Mouse (Mus musculus): Measurements from ENCODE around the gene Bcar3.

Gene Bcar3

DNA sequence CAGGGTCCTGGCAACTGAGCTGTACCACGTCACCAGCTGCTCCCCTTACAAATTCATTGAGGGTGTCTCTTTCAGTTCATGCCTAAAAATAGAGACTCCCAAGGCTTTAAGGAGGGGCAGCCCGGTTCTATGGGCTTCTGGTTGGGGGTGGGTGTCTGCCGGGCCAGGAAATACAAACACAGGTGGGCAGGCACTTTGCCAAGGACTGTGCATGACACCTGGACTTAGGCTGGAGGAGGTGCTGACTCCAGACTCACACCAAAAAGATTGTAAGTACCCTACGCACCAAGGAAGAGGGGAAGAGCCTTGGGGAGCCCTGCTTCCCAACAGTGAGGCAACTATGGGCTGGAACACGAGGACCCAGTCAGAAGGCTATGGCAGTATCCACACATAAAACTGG lies 44.1 kb downstream of the Bcar3 start:
- DNase-seq (ENCODE audit: low spot score), result no peak

DNA sequence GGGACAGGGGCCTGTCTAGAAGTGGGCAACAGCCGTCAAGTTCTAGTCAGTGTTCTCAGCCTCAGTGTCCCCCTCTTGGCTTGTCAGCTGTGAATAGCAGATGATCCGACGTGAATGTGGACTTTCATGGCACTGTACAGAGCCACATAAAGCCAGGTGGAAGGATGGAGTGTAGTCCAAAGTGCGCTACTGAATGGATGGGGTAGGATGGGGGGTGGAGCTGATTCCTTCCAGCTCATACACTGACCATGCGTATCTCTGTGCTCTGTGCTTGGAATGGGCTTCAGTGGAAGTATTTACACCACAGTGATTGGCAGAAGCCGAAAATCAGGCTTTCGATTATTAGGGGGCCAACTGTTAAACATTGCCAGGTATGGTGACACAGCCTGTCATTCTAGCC lies 45.0 kb downstream of the Bcar3 start:
- DNase-seq (ENCODE audit: low spot score), result no peak

DNA sequence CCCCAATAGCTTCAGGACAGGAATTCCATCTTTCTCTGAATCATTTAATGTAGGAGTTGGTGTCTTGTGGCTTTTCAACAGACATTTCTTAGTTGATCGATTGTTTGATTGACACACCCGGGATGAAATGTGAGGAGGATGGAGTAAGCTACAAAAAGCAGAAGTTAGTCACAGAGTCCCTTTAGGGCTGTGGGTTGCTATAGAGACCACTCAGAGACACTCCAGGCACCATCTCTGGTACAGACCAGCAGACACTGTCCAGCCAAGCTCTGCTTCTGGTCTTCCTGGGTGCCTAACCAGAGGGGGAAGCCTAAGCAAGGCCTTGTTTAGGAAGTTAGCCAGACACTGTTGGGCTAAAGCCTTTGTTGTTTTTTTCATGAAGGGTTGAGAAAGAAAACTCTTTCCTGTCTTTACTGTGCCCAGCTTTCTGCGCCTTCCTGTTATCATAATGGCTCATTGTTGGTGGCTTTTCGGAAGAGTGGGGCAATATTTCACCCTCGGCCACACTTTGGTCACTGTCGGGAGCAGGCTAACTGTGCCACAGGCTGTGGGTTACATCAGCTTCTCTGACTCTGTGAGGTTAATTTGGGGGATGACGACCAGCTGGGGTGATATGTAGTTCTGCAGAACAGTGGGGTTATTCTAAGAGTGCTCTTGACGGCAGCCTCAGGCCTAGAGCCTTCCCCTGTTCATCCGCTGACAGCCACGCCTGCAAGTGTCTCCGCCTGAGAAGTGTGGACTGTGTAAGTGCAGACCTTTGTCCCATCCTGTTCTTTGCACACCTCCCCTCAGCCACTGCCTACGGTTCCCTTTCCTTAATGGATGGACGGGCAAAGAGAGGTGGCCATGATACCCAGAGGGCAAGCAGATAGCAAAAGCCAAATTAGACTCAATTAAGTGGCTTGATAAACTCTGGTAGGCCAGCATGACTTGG lies 46.5 kb downstream of the Bcar3 start:
- DNase-seq (ENCODE audit: low spot score), result no peak

DNA sequence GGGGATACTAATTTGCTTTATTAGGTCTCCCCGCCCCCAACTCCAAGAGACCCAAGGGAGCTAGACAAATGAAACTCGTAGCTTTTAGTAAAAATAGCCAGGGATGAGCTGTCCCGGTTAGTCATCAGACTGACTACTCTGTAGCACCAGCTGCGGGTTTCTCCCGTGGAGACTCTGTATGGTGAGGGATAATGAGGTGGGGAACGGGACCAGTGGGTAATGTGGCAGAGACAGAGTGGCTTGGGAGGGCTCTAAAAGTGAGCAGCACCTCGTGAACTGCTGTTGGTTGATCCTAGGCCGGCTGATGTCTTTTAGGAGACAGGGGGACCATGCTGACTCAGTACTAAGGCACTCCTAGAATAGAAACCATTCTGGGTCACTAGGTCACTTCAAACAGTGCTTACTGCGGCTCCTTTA lies 49.5 kb downstream of the Bcar3 start:
- no peak for DNase-seq (ENCODE audit: low spot score)

DNA sequence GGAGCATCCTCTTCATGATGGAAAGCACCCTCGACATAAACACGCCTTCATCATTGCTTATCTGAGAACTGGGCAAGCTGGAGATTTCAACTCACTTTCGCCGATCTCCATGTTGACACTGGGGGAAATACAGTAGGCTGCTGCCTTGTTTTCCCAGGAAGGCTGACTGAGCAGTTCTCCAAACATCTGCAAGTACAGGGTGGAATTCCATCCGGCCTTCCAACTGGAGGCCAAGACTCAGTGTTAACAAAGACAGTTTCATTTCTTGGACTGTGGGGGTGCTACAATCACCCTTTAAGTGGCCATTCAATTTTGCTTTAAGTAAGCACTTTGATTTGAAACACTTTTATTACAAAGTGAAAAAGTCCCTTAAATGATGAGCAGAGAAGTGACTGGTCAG lies 50.4 kb downstream of the Bcar3 start:
- no peak for DNase-seq (ENCODE audit: low spot score)

DNA sequence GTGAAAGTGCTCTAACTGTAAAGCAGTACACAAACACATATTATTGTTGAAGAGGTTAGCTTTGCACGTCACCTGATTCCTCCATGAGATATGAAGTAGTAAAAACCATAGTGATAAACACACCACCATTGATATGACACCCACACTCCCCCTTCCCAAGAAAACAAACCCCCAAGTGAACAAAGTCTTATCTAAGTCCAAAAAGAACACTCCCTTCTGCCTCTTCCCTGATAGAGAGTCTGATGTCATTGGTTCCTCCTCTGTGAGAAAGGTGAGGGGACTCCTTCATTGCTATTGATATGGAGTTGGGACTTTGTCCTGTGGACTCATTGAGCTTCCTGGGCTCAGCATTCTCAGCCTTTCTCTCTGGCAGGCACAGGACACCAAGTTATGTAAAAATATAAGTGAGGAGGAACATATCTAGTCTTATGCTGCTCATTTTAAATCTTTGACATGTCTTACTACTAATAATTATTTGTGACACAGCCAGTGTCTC lies 52.1 kb downstream of the Bcar3 start:
- no peak for DNase-seq (ENCODE audit: low spot score)

DNA sequence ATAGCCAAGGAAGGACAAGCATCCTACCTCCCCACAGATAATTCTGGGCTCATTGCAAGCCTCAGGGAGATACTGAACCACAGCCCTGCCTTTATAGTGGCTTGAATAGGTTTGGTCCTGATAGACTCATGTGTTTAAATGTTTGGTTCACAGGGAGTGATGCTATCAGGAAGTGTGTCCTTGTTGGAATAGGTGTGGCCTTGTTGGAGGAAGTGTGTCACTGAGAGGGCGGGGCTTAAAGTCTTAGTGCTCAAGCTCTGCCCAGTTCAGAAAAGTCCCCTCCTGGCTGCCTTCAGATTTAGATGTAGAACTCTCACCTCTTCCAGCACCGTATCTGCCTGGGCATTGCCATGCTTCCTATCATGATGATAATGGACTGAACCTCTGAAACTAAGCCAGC lies 52.7 kb downstream of the Bcar3 start:
- DNase-seq (ENCODE audit: low spot score), result no peak

DNA sequence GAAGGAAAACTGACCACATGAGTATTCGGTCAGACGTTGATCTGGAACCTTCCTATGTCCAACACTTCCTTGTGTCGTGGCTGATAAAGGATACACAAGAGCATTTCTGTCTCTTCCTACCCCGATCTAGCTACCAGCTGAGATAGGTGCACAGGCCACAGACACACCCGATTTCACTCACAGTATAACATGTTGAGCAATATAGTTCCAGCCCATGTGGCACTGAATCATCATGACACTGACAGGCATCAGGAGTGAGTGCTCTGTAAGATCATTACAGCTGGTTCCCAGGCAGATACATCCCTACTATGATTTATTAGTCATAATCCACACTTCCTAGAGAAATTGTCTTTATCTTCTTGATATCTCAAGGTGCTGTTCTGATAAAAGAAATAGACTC lies 54.7 kb downstream of the Bcar3 start:
- DNase-seq (ENCODE audit: low spot score), result no peak

DNA sequence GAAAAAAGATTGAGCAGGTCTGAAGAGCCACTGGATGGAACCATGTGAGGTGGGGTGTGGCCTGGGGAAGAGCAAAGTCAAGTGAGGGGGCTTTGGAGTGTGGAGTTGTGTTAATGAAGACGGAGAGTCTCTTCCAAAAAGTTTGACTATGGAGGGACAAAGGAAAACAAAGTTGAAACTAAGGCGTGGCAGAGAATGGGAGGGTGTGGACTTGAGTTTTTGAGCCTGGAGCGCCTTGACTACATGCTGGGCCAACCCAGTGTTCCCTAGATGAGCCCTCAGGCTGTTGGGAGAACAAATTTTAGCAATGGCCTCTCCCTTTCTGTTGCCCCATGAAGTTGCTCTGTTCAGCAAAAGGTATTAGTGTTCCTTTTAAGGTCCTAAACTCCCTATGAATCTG lies 58.9 kb downstream of the Bcar3 start:
- no peak for DNase-seq (ENCODE audit: low spot score)

DNA sequence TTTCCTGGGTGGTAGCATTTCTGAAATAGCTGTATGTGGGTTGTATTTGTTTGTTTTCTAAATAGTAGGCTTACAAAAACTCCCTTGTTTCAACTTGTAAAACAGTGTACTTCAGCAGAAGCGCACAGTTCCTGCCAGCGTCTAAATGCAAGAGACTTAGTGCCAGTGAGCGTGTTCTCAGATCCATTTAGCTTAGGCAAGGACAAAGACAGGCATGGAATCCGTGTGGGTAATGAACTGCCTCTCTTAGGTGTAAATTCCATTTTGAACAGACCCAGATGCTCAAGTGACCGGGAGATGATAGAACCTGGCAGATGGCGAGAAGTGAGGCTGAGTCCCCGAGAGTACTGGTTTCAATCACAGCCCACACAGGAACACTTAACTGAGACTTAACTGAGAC lies 65.5 kb downstream of the Bcar3 start:
- DNase-seq (ENCODE audit: low spot score), result no peak

DNA sequence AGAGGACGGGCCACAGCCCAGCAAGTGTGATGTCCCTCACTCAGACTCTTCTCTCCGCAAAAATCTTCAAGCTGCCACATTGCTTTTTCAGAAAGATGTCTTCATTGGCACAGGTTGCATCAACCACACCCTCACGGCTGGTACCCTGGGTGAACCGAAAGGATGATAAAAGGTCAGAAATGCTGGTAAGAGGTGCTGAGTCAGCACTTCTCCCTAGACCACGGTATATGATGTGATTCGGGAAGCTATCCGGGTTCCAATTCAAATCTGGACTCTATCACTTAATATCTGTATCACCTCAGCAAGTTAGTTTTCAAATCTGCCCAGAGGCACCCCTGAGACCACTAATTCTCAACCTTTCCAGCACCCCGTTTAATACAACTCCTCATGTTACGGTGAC lies 66.0 kb downstream of the Bcar3 start:
- DNase-seq (ENCODE audit: low spot score), result no peak

DNA sequence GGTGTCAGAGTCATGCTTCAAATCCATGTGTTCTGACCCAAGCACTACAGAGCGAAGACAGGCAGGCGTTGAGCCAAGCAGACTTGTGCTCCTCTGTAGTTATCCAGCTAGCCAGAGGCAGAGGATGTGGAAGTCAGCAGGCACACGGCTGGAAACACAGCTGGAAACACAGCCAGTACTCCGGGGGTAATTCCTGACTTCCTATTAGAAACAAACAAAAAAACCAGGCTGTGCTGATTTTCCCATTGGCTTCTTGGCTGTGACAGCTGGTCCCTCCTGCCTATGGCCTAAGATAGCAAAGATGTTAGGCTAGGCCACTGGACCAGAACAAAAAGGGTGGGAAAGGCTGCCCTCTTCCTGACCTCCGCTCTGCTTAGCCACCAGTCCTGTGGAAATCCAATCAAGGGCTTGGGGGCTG lies 66.8 kb downstream of the Bcar3 start:
- DNase-seq (ENCODE audit: low spot score), result no peak

DNA sequence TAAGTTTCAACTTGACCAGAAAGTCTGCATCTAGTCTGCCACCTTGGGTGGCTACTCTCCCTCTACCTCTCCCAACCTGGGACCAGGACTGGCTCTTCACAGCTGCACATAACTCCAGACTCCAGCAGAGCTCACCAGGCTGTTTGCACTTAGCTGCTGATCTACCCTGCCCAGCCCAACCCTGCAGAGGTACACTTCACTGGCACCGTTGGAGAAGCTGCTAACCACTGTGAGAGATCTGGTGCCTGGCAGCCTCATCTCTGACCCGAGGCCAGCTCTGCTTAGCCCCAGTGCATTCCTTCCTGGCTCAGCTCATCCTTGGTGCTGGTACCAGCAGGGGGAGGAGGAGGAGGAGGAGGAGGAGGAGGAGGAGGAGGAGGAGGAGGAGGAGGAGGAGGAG lies 68.8 kb downstream of the Bcar3 start:
- no peak for DNase-seq (ENCODE audit: low spot score)

DNA sequence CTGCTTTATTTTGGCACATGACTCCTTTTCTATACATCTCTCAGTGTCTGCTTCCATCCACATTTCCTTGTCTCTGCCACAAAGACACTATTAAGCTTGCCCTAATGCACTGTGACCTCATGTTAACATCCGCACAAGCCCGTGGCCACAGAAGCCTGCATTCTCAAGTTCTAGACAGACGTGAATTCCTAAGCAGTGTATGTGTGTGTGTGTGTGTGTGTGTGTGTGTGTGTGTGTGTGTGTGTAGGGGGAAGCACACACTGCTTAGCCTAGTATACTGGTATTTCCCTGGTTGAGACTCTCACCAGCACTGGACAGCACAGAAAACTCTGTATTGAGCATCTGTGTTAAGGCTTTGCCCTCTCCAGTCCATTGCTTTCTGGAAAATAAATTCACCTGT lies 70.6 kb downstream of the Bcar3 start:
- no peak for DNase-seq (ENCODE audit: low spot score)

DNA sequence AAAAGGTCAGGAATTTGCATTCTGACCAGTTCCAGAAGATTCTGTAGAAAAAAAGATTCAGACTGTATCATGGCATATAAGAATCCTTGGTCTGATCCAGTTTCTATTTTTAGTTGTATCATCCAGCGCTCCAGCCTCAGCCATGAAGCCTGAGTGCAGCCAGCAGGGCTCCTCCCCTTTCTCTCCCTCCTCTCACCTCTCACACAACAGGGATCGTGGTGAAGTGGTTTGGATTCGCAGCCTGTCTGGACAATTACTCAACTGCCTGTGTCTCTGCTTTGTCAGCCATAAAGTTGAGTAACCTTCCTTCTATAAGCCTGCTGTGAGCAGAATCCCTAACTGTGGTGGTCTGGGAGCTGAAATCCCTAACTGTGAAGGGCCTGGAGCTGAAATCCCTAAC lies 71.4 kb downstream of the Bcar3 start:
- DNase-seq (ENCODE audit: low spot score), result no peak

DNA sequence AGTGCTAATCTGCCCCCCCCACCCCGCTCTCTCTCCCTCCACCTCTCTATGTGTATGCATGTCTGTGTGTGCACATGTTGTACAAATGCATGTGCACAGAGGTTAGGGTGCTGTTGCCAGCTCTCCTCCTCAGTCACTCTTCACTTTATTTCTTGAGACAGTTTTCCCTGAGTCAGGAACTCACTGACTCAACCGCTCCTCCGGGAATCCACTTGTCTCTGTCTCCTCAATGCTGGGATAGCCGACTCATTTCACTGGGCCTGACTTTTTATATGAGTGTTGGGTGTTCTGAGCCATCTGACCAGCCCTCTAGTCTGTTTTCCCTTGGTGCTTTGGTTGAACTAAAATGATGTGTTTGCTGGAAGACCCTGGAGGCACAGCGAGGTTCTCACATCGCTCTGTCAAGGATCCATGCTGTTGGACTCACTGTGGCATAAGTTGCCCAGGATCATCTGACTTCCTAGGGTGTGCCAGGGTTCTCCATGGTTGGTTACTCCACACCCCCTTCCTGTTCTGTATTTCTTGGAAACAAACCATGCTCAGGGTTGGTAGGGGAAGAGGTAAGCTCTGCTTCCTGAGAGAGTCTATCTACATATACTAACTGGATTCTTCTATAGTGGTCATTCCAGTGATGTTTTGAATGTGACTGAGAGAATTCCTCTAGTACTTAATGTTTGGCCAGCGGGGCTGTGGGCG lies 77.9 kb downstream of the Bcar3 start:
- DNase-seq (ENCODE audit: low spot score), result no peak

DNA sequence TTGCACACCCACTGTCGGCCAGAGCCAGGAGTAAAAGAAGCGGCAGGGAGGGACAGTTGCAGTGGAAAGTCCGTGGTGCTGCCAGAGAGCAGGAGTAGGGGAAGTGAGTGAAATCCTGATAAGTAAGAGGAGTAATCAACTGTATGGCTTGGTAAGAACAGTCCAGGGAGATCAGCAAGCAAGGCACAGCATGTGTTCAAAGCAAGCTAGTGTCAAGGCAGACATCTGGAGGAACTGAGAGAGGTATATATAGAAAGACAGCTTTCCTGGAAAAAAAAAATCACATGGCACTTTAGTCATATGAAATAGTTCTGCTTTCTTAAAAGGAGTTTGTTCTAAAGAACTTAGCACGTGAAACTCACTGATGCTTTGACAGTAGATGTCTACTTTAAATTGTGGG lies 78.7 kb downstream of the Bcar3 start:
- DNase-seq (ENCODE audit: low spot score), result no peak

DNA sequence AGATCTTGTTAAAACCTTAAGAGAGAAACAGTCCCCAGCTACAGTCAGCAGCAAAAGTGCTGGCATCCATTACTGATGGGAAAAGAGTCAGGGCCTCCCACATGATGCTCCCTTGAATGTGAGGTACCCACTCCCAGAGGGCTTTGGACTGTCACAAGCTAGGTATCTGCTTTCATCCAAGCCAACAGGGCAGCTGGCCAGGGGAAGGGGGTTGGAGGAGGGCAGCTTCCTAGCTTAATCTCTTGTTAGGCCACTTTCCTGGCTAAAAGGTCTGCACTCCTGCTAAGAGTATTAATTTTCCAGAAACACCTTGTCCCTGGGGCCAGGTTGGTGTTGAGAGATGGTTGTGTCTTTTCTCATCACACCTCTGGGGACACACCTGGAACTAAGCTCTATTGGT lies 82.1 kb downstream of the Bcar3 start:
- DNase-seq (ENCODE audit: low spot score), result no peak

DNA sequence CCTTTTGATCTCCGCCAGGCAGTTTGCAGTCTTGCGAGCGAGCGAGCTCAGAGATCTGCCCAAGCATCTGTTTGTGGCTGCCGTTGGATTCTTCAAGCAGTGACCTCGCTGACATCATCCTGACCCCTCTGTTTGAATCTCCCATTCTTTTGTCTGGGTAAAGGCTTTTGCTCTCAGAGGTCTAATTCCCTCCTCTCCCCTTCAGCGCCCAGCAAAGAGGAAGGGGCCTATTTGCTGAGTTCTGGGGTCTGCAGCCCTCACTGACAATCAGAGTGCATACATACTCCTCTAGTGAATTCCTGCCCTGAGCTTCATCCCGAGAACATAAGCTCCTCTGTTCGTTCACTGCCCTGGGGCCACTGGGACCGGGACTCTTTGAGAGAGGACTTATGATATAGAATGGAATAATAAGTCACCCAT lies 82.5 kb downstream of the Bcar3 start:
- no peak for DNase-seq (ENCODE audit: low spot score)

DNA sequence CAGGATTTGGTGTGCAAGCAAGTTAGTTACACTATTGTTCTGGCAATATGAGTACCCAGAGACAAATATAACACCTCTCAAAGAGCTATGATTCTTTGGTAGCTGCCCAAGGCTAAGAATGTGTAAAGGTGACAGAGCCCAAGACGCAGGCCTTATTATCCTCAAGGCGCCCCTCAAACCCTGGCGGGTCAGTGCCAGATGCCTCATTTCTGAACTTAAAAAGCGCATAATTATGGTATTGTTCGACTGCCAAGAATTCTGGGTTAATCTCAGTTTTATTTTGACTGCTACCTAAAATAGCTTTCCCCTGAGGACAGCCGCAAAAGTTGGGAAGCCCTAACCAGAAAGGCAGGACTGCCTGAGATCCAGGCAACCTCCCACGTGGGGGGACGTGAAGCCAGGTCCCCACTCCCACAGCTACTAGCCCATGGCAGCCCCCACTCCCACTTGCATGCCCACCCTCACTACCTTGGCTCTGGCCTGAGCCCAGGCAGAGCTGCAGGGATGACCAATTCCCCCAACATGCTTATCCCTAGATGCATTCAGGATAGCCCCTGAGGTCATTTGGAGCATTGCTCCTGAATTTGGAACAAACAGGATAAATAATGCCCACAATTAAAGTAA lies 83.0 kb downstream of the Bcar3 start:
- no peak for DNase-seq (ENCODE audit: low spot score)

DNA sequence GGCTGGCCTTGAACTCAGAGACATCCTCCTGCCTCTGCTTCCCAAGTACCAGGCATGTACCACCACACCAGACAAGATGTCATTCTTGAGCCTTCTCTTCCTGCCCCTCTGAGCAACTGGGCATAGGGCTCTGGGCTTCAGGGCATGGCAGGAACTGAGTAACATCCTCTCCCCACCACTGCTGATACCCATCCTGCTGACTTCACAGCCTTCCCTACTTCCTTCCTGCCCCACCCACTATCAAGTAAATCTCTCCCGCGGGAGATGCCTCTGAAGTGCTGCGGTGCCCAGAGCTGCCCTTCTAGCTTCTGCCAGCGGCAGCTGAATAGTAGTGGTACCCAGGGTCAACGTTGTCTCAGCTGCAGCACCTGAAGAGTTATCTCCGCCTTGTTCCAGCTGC lies 84.7 kb downstream of the Bcar3 start:
- DNase-seq (ENCODE audit: low spot score), result no peak

DNA sequence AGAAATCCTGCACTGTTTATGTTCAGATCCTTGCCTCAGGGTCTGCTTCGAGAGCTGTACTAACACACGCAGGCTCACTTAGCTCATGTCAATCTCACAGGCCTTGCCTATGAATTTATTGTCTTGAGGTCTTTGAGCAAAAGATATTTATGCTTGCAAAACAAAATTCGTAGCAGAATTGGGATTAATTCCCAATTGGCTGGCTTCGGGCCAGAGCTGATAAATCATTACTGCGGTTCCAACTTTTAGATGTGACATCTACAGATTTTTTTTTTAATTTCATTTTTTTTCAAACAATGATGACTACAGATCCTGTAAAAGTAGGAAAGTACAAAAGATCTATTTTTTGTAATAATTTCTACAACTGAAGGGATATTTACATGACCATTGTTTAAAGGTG lies 86.8 kb downstream of the Bcar3 start:
- DNase-seq (ENCODE audit: low spot score), result no peak

DNA sequence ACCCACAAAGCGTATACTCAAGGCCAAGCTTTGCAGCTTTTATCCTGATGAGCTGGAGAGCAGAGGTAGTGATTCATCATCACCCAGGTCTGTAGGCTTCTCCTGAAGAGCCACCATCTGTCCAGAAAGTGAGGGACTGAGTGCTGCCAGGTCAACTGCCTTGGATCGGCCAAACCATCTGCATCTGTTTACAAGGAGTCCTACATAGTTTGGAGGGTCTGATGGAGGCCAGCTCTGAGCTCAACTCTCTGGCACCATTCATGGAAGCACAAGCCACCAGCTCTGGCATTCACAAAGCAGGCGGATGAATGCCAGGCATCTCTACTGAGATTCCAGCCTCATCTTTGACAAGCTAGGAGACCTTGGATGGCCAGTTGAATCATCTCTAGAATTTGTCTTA lies 87.7 kb downstream of the Bcar3 start:
- DNase-seq (ENCODE audit: low spot score), result no peak

Data from urinary bladder, postnatal 10 days (tissue).